ENCODE assay signal across 14 mouse cellular contexts in the genomic region with DNA sequence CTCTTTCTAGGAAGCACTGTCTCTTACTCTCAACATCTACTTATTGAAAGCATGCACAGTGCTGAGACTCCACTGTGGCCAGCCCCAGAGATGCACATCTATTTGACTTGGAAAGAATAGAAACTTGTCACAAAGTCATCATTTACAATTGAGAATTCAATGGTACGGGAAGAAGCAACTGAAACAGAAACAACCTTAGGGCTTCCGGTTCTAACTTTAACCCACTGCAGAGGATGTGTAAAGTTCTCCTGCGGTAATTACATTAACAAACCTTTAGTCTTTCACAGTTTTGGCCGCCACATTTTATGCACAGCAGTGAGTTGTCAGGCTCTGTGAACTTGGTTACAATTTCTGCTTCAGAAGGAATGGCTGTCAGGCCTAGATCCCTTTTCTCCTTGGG. TPM values are rescaled to one million over a fixed set of nuclear protein-coding genes. Genes with fewer than 3 reads are reported as not detected.
"Had no signal": no experiment of that assay in that cellular context is flagged by ENCODE, and none has a peak within 500 bp of the region (broad histone marks: within the 10 kb centered on the region; RNA-seq: fewer than 3 reads in every experiment).

No protein-coding gene starts in this region.

- DNase-seq: kidney, postnatal 10 days; kidney, postnatal 36 days; left cerebral cortex, postnatal 4 days; liver, postnatal 0 days; lung, embryonic 14.5 days; right cerebral cortex, adult 18-20 months; right cerebral cortex, postnatal 14 days; right cerebral cortex, postnatal 4 days; spleen, adult 18-20 months; thymus, postnatal 25 days had no signal

RNA-seq across cellular contexts. Expression of gene Spp2, which starts 43.9 kb away (rescaled TPM):
- total RNA-seq: layer of hippocampus, postnatal 14 days; left cerebral cortex, adult 8-10 months; left cerebral cortex, postnatal 14 days; megakaryocyte, adult 5-6 weeks had no signal

RNA-seq across cellular contexts. Expression of gene Glrp1, which starts 59.2 kb away (rescaled TPM):
- total RNA-seq: layer of hippocampus, postnatal 14 days; left cerebral cortex, postnatal 14 days; left cerebral cortex, postnatal 4 days had no signal
